Mouse (Mus musculus) bone marrow macrophage, adult 2 months (primary cell): ENCODE data around the gene Mylk2. TPM values are rescaled to one million over a fixed set of nuclear protein-coding genes. Genes with fewer than 3 reads are reported as not detected.

Experiments
- H3K27ac ChIP-seq: 2 replicates; pipeline ENCODE4 v1.5.1; 2012; ENCODE audit warnings: low read depth, low read length; ENCODE audit not compliant: insufficient read depth
- H3K4me1 ChIP-seq: 2 replicates; pipeline ENCODE4 v1.6.1; 2012; ENCODE audit warnings: low read length; ENCODE audit not compliant: control insufficient read depth, insufficient read depth
- H3K4me3 ChIP-seq: 2 replicates; pipeline ENCODE4 v1.5.1; 2012; ENCODE audit warnings: mild to moderate bottlenecking, low read length, moderate library complexity; ENCODE audit not compliant: insufficient read depth
- CTCF ChIP-seq: IDR thresholded peaks from 2 replicates; pipeline ENCODE4 v1.5.1; 2012; ENCODE audit warnings: low read depth, mild to moderate bottlenecking, low read length, moderate library complexity
- POLR2A ChIP-seq: IDR thresholded peaks from 2 replicates; pipeline ENCODE4 v1.6.1; 2012; ENCODE audit warnings: mild to moderate bottlenecking, low read depth, low read length, borderline replicate concordance
- polyA plus RNA-seq: library from polyadenylated mRNA; stranded (reverse); fragments of >200 nt; gene quantifications from 2 replicates; pipeline ENCODE4 v1.2.4, GENCODE M21; 2012; ENCODE audit not compliant: missing spikeins, insufficient read depth, insufficient read length

The Mylk2 gene
- polyA plus RNA-seq, 1 experiment, result not detected

DNA sequence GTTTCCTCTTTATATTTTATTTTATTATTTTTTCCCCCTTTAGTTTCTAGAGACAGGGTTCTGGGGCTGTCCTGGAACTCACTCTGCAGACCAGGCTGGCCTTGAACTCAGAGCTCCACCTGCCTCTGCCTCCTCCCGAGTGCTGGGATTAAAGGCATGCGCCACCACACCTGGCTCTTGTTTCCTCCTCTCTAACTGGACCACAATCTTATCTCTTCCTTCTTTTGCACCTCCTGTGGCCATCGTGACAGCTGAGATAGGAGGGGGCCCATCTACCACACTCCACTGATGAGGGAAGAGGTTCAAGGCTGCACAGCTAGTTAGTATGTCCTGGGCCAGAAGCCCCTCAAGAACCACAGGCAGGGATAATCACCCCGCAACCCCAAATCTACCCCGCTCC is 13.4 kb downstream of the Mylk2 start:
- no peak for TF ChIP-seq POLR2A
- no peak for TF ChIP-seq CTCF
- Histone ChIP-seq H3K27ac (no peak overlapping the region), H3K4me3 (no peak overlapping the region), H3K4me1 (peaks cover 51% of the 10 kb centered on the region)

- Histone ChIP-seq H3K4me3 (no peak overlapping the region), H3K4me1 (peaks cover 56% of the 10 kb centered on the region), H3K27ac (peak overlapping the region; percentile 61)
- TF ChIP-seq CTCF, result no peak
Observed at GRCm38 (mm10) chr2:152925189-152925872, 14.2 kb downstream of the Mylk2 start.

- Histone ChIP-seq H3K4me3 (no peak overlapping the region), H3K27ac (peak overlapping the region; percentile 80), H3K4me1 (peaks cover 71% of the 10 kb centered on the region)
- TF ChIP-seq CTCF, result no peak
- TF ChIP-seq POLR2A, result no peak
Observed at GRCm38 (mm10) chr2:152926896-152927295, 15.7 kb downstream of the Mylk2 start.

GRCm38 (mm10) chr2:152927371-152927770 is 16.2 kb downstream of the Mylk2 start:
- Histone ChIP-seq H3K4me1 (peaks cover 73% of the 10 kb centered on the region), H3K4me3 (no peak overlapping the region), H3K27ac (peak overlapping the region; percentile 80)
- TF ChIP-seq CTCF (no peak), POLR2A (no peak)

DNA sequence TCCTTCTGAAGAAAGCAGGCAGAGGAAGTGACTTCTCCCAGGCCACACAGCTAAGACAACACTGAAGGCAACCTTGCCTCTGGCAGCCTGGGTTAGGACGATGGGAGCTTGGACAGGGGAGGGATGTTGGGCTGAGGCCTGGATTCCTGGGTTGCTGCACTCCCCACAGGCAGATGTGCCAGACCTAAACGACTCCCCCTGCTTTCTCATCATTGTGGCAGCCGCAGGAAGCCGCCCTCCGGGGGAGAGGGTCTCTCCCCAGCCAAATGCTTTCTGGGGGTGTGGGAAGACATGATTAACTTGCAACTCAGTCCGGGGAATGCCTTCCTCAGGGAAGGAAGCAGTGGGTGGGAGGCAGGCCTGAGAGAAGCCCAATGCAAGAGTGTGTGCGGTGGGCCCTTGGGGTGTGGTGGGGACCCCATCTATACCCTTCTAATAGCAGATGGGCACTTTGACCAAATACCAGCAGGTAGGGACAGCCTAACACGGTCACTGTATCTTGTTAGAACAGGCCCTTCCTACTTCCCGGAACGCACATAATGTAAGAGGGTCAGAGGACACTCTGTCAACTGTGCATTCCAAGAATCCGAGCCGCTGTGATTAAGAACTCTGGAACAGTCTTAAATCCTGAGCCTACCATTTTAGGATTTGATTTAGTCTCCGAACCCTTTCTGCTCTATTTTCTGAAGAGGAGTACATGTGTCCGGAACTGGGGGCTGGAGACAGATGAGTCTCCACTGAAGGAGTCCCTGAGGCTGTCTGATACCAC is 17.3 kb downstream of the Mylk2 start:
- H3K4me1 ChIP-seq, result peaks cover 73% of the 10 kb centered on the region
- H3K27ac ChIP-seq, result peak overlapping the region; percentile 80
- H3K4me3 ChIP-seq, result no peak overlapping the region
- TF ChIP-seq CTCF (no peak), POLR2A (no peak)

GRCm38 (mm10) chr2:152928988-152929370 is 17.8 kb downstream of the Mylk2 start:
- Histone ChIP-seq H3K4me3 (no peak overlapping the region), H3K27ac (no peak overlapping the region), H3K4me1 (peaks cover 71% of the 10 kb centered on the region)
- no peak for TF ChIP-seq CTCF
- no peak for TF ChIP-seq POLR2A

- no peak overlapping the region for H3K27ac ChIP-seq
- H3K4me3 ChIP-seq, result no peak overlapping the region
- H3K4me1 ChIP-seq, result peaks cover 59% of the 10 kb centered on the region
- no peak for TF ChIP-seq POLR2A
- TF ChIP-seq CTCF, result no peak
Observed at GRCm38 (mm10) chr2:152930276-152930675, 19.1 kb downstream of the Mylk2 start.

DNA sequence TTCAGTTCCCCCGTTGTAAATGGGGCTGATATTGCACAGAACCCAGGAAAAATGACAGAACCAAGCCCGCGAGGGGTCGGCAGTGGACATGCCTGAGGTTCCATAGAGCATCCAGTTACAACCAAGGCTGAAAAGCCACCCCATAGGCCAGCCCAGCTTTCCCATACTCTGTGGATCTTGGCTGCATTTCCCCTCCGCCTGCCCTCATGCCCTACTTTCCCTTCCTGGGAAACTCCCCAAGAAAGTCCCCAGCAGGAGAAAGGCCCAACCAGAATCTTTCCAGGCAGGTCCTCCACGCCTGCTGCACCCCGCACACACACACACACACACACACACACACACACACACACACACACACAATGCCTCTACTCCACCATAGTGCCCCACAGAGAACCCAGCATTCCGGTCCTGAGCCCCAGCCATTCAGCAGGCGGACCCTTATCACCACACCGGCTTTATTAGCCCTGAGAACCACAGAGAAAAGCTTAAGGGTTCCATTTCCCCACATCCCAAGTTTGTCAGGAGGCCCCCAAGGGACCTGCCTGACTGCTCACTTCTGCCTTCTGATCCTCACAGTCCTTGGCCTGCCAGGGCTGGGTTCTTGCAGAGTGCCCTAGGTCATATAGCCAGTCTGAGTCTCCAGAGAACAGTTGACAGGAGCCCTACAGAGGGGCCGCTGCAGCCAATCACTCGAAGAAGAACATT is 20.5 kb downstream of the Mylk2 start:
- H3K4me1 ChIP-seq, result peaks cover 46% of the 10 kb centered on the region
- TF ChIP-seq POLR2A (no peak), CTCF (no peak)
- no peak overlapping the region for H3K27ac ChIP-seq
- H3K4me3 ChIP-seq, result no peak overlapping the region

DNA sequence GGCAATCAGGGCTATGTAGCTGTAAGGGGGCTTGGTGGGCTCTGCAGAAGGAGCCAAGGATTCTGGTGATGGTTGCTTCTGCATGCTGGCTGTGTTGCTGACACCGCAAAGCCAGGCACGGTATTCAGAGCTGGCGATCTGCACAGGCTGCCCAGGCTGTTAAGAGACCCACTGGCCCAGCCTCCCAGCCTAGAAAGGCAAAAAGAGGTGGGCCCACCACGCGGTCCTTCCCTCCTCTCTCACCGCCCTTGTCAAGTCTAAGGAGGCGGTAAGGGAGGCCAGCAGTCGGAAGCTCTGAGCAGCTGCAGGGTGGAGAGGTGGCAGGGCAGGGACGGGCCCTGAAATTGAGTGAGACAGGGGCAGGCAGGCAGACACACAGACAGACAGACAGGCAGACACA is 21.9 kb downstream of the Mylk2 start, which contains the start of gene Foxs1:
Gene Foxs1, minus strand, starts transcription at position 161 of the 400 bp plus-strand sequence.
- peaks cover 34% of the 10 kb centered on the region for H3K4me1 ChIP-seq
- H3K27ac ChIP-seq, result no peak within 1 kb of the TSS

GRCm38 (mm10) chr2:152933614-152934013 is 22.5 kb downstream of the Mylk2 start:
- H3K4me3 ChIP-seq, result no peak overlapping the region
- H3K27ac ChIP-seq, result no peak overlapping the region
- no peak for TF ChIP-seq POLR2A
- TF ChIP-seq CTCF, result peak; percentile 83
- H3K4me1 ChIP-seq, result peaks cover 28% of the 10 kb centered on the region

More for the DNA sequence above, 21.9 kb downstream of the Mylk2 start, which contains the start of gene Foxs1:
- no peak for TF ChIP-seq CTCF
- H3K4me3 ChIP-seq, result no peak within 1 kb of the TSS
